Comparison of ENCODE assay signal across 28 mouse cellular contexts in genomic region chr1:36857081-36857480, GRCm38 (mm10).
DNase-seq lines count a peak whose midpoint lies in the region; ATAC-seq and TF ChIP-seq lines count a peak whose summit lies in the region.
"Had no signal": no experiment of that assay in that cellular context is flagged by ENCODE, and none has a peak within 500 bp of the region (broad histone marks: within the 10 kb centered on the region; RNA-seq: fewer than 3 reads in every experiment).

No protein-coding gene starts in this region.

- no peak overlapping the region for H3K9ac ChIP-seq in midbrain, embryonic 15.5 days
- H3K9ac ChIP-seq in midbrain, embryonic 13.5 days (replicated peaks): no peak overlapping the region
- H3K9ac ChIP-seq in ES-E14 (ENCODE audit: insufficient read depth, low read depth, low read length, poor library complexity, severe bottlenecking): 0 out of 2 replicates have a peak overlapping the region, but pooled peaks have one; percentile 7
- H3K9ac ChIP-seq: embryonic facial prominence, embryonic 13.5 days; embryonic facial prominence, embryonic 15.5 days; forebrain, embryonic 12.5 days had no signal

- no peak overlapping the region for H3K4me2 ChIP-seq in midbrain, embryonic 15.5 days
- no peak overlapping the region for H3K4me2 ChIP-seq in midbrain, embryonic 13.5 days (replicated peaks)
- H3K4me2 ChIP-seq: embryonic facial prominence, embryonic 13.5 days; embryonic facial prominence, embryonic 15.5 days; forebrain, embryonic 12.5 days had no signal

- H3K36me3 ChIP-seq in midbrain, embryonic 15.5 days (replicated peaks): no peaks in the 10 kb centered on the region
- peaks cover 11% of the 10 kb centered on the region for H3K36me3 ChIP-seq in midbrain, embryonic 13.5 days
- H3K36me3 ChIP-seq in ES-E14 (ENCODE audit: control insufficient read depth, insufficient read depth, low read length, poor library complexity, severe bottlenecking): peaks cover 18% of the 10 kb centered on the region

- H3K27me3 ChIP-seq in midbrain, embryonic 15.5 days (replicated peaks): no peaks in the 10 kb centered on the region
- H3K27me3 ChIP-seq in midbrain, embryonic 13.5 days: no peaks in the 10 kb centered on the region
- H3K27me3 ChIP-seq: CH12.LX; embryonic facial prominence, embryonic 13.5 days; embryonic facial prominence, embryonic 15.5 days; forebrain, embryonic 12.5 days had no signal

- in situ Hi-C loops in ES-E14 (cut with MboI; ENCODE audit: low sequenced_read_pairs in 2 of 2, unreplicated experiment in 2 of 2): no loop called here

- 0 out of 2 replicates have a peak, but pooled peaks have one; percentile 24 for ATAC-seq in midbrain, embryonic 15.5 days (replicated peaks)
- no peak for ATAC-seq in midbrain, embryonic 13.5 days
- ATAC-seq: CD4-positive, CD25-positive, alpha-beta regulatory T cell, adult 4 months; forebrain, embryonic 14.5 days; forebrain, embryonic 16.5 days had no signal

- peaks cover 14% of the 10 kb centered on the region for H3K4me1 ChIP-seq in midbrain, embryonic 15.5 days
- peaks cover 23% of the 10 kb centered on the region for H3K4me1 ChIP-seq in midbrain, embryonic 13.5 days (replicated peaks)
- H3K4me1 ChIP-seq in ES-E14 (ENCODE audit: control insufficient read depth in 2 of 2, insufficient read depth in 2 of 2, low read length in 2 of 2, poor library complexity in 1 of 2): peaks cover 18 to 21% of the 10 kb centered on the region in 2 experiments

- DNase-seq in heart, adult 11 months: peak; percentile 70
- DNase-seq in heart, postnatal 4 days: no peak
- DNase-seq in ES-E14 (ENCODE audit: low read depth, low spot score) (no peak), ZHBTc4 (ENCODE audit: low read depth, low spot score) (peak; percentile 74)
- DNase-seq in layer of hippocampus, postnatal 25 days (ENCODE audit: extremely low spot score in 1 of 2, low spot score in 1 of 2): no peak
- no peak for DNase-seq in spleen, postnatal 4 days (ENCODE audit: low spot score in 2 of 2)
- DNase-seq: adrenal gland, adult 2 months; adrenal gland, postnatal 10 days; adrenal gland, postnatal 25 days; B cell, adult 2 months; cerebellum, adult 11 months; cerebellum, adult 18-20 months; cerebellum, adult 8-10 months; cerebellum, adult 9-11 months; cerebellum, postnatal 14 days; cerebellum, postnatal 36 days; embryo, embryonic 11 days had no signal

- no peak overlapping the region for H3K27ac ChIP-seq in midbrain, embryonic 15.5 days
- H3K27ac ChIP-seq in midbrain, embryonic 13.5 days: no peak overlapping the region
- no peak overlapping the region for H3K27ac ChIP-seq in ES-E14 (ENCODE audit: insufficient read depth, low read depth, low read length, poor library complexity, severe bottlenecking)
- H3K27ac ChIP-seq: embryonic facial prominence, embryonic 13.5 days; embryonic facial prominence, embryonic 15.5 days; forebrain, embryonic 10.5 days; forebrain, embryonic 12.5 days had no signal

- WGBS in midbrain, embryonic 15.5 days: 95% methylated on average over 6 of the region's 6 CpGs
- 97% methylated on average over 6 of the region's 6 CpGs for WGBS in midbrain, embryonic 13.5 days

- H3K9me3 ChIP-seq in midbrain, embryonic 15.5 days: no peaks in the 10 kb centered on the region
- no peaks in the 10 kb centered on the region for H3K9me3 ChIP-seq in midbrain, embryonic 13.5 days
- no peaks in the 10 kb centered on the region for H3K9me3 ChIP-seq in ES-E14 (ENCODE audit: control insufficient read depth, insufficient read depth, low read depth, low read length)
- H3K9me3 ChIP-seq: embryonic facial prominence, embryonic 13.5 days; embryonic facial prominence, embryonic 15.5 days; forebrain, embryonic 10.5 days; forebrain, embryonic 12.5 days had no signal

- H3K4me3 ChIP-seq in midbrain, embryonic 15.5 days: no peak overlapping the region
- H3K4me3 ChIP-seq in midbrain, embryonic 13.5 days (replicated peaks): no peak overlapping the region
- H3K4me3 ChIP-seq in ES-E14 (ENCODE audit: insufficient read depth in 1 of 2, low read depth in 1 of 2, low read length in 2 of 2, poor library complexity in 1 of 2, severe bottlenecking in 1 of 2): no peak overlapping the region
- H3K4me3 ChIP-seq: embryonic facial prominence, embryonic 13.5 days; embryonic facial prominence, embryonic 15.5 days; erythroblast, embryonic 14.5 days; forebrain, embryonic 10.5 days; forebrain, embryonic 12.5 days had no signal

TF ChIP-seq in ES-E14, 5 proteins besides CTCF, POLR2A, EP300 and RAD21:
- TF ChIP-seq ZNF384 (IDR thresholded peaks at IDR 0.05; ENCODE audit: low read depth, low read length) (no peak), ZC3H11A (IDR thresholded peaks at IDR 0.05; ENCODE audit: borderline replicate concordance, low read depth, low read length) (no peak), CHD2 (IDR thresholded peaks at IDR 0.05; ENCODE audit: low read depth, low read length) (no peak), HCFC1 (IDR thresholded peaks at IDR 0.05; ENCODE audit: borderline replicate concordance, insufficient read depth, low read length) (no peak), MAFK (IDR thresholded peaks at IDR 0.05; ENCODE audit: insufficient read depth, low read depth, low read length) (no peak)

Comparison
In these comparisons a context has a peak if more than half of its experiments do, and no peak if none do; other contexts are left out.
1. DNase-seq: peak in heart, adult 11 months (single experiment) and ZHBTc4 (single experiment); none in heart, postnatal 4 days (single experiment), ES-E14 (single experiment), layer of hippocampus, postnatal 25 days (0 of 2) and spleen, postnatal 4 days (0 of 2).